Mouse (Mus musculus) naive thymus-derived CD4-positive, alpha-beta T cell, adult 2 months (primary cell): Measurements from ENCODE around the gene Actl11.
A peak's percentile ranks its signal among the peaks of the same experiment; 100 is the strongest.

ENCODE experiments used
- DNase-seq: peaks from one replicate; pipeline ENCODE4 v3.0.0-alpha.2; 2011; ENCODE audit warnings: low read depth

The Actl11 gene

DNA sequence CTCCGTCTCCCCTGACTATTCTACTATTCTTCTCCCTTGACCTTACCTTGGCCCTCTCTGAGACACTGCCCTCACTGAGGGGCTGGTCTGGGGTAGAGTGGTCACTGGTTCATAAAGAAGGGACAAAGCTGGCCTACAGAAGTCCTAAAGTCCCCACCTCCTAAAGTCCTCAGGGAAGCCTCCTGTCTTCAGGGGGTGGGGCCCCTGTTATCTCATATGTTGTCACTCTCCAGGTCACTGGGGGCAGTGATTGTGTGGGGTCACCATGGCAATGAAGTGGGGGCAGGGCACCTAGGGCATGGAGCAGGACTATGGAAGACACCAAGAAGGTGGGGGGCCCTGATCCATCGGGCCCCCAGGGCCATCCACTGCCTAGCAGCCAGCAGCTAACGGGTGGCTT, at the start of gene Actl11:
Gene Actl11 (plus strand): TSS at position 301 of the 400 bp plus-strand sequence.
- no peak for DNase-seq

DNA sequence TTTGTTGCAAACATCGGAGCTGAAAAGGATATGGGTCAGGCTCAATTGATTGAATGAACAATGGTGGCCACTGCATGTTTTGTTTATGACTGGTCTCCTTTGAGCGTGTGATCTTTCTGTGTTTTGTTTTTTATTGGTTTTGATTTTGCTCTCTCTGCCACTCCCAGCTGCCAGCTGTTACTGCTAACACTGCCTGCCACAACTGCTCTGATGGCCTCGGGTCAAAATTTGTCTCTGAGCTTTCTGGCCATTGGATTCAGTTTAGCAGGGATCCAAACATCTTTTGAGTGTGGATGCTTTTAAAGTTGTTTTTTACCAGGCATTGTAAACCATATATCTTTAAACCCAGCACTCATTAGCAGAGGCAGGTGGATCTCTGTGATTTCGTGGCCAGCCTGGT, 47.9 kb upstream of the Actl11 start:
- no peak for DNase-seq

DNA sequence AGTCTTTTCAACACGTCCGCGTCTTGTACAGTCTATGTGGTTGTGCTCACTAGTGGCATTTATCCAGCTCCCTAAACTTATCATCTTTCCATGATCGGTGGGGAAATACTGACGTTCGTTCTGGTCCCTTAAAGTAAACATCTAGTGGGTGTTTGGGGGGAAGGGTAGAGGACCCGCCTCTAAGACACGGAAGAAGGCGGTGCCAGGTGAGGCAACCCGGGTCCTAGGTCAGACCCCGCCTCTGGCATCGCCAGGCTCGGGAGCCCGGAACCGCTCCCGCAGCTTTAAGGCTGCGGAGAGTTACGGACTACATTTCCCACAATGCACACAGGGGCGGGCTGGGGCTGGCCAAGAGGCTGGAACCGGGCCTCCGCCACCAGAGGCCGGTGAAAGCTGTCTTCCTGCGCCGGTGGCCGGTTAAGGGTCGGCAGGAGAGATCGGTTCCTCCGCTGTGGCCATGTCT, 40.4 kb upstream of the Actl11 start, which contains the start of gene Mon1a:
Gene Mon1a (plus strand): TSS at position 348 of the 463 bp plus-strand sequence.
- DNase-seq, result peak; percentile 93

DNA sequence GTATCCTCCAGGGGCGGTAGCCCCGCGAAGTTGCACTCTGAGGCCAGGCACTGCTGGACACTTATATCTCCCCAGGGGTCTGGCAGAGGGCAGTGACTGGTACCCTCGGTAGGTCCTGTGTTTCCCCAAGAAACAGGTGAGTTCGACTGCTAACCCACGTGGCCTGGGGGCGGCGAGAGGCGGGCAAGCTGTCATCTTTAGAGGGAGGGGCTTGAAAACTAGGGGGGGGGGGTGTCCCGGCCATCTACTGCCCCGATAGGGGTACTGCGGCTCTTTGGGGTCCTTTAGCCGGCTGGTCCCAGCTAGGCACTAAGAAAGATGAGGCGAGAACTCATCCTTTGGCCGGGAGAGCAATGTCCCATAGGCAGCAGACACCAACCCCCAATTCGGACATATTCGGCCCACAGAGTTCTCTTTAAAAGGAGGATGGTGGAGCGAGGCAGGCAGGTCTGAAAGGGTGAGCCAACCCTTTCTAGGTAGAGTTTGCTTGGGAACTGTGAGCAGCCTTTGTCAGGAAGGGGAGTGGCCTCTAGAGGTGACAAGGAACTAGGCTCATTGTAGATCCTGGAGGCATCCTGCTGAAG, 39.9 kb upstream of the Actl11 start:
- DNase-seq, result peak; percentile 74

DNA sequence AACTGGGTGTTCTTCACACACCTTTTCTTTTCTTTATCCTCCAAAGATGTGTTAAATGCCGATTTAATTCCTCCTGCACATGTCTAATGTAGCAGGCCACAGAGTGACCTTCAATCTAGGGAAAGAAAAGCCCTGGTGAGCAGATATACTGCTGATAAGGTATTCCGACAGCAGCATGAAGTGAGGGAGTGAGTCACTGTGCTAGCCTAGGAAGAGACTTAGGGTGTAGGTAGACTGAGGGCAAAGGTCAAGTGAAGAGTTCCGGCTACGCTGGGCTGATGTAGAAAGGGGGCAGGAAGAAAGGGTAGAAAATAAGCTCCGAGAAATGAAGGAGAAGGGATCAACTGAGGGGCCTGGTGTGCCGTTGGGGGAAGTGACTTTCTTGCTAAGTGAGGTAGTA, 38.0 kb upstream of the Actl11 start:
- DNase-seq, result no peak

DNA sequence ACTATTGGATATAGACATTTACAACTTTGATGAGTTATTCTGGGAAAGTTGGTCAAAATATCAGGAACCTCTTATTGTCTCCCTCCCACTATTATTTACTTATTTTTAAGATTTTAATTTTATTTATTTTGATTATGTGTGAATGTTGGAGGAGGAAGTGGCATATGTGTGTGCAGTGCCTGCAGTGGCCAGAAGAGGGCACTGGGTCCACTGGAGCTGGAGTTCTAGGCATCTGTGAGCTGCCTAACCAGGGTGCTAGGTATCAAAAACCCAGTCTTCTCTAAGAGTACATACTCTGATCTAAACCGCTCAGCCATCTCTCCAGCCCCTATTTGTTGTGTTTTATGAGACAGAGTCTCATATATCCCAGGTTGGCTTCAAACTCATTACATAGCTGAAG, 37.2 kb upstream of the Actl11 start:
- peak; percentile 52 for DNase-seq

DNA sequence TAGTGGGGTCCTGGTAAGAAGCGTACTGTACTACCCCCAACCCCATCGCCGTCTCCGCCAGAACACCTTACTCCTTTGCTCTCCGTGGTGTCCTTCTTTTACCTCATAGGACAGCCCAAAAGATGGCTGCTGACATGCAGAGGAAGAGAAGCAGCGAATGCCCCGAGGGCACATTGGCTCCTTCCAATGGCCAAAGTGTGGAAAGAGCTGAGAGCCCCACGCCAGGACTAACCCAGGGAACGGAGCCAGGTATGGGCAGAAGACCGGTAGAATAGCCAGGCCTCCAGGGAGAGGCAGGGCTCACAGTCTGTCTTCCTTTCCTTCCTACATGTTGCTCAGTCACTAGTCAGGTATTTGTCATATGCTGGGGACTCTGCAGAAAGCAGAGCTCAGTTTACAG, 29.7 kb upstream of the Actl11 start:
- DNase-seq, result no peak

DNA sequence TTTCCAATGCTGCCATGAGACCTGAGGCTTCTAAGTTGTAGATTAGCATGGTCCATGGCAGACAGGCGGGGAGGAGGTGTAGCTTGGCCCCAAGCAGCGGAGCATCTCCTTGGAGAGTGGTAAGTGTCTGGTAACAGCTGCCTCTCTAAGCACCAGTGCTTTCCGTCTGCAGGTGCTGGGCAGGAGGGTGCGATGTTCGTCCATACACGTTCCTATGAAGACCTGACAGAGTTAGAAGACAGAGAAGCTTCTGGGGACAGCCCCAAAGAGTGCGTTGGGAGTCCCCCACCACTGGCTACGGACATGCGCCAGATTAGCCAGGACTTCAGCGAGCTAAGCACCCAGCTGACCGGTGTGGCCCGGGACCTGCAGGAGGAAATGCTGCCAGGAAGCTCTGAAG, 28.4 kb upstream of the Actl11 start:
- DNase-seq, result no peak

DNA sequence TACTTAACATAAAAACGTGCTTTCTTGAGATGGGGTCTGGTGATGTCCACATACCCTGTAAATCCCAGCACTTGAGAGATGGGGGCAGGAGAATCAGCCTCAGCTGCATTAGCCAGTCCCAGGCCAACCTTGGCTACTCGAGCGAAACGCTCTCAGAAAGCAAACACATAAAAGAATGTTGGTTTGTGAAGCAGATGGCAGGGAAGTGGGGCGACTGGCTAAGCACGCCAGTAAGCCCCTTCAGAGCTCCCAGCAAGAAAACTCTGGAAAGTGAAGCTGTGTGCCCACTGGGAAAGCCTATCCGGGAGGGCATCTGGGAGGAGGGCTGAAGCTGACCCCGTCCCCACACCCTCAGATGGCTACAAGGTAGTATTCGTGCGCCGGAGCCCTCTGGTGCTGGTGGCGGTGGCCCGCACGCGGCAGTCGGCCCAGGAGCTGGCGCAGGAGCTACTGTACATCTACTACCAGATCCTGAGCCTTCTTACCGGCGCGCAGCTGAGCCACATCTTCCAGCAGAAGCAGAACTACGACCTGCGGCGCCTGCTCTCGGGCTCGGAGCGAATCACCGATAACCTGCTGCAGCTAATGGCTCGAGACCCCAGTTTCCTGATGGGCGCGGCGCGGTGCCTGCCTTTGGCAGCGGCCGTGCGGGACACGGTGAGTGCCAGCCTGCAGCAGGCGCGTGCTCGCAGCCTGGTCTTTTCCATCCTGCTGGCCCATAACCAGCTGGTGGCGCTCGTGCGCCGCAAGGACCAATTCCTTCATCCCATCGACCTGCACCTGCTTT, 27.2 kb upstream of the Actl11 start:
- peak; percentile 19 for DNase-seq

DNA sequence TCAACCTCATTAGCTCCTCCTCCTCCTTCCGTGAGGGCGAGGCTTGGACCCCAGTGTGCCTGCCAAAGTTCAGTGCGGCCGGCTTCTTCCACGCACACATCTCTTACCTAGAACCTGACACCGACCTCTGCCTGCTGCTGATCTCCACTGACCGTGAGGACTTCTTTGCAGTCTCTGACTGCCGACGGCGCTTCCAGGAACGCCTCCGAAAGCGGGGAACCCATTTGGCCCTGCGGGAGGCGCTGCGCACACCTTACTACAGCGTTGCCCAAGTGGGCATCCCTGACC, 26.7 kb upstream of the Actl11 start:
- DNase-seq, result no peak

DNA sequence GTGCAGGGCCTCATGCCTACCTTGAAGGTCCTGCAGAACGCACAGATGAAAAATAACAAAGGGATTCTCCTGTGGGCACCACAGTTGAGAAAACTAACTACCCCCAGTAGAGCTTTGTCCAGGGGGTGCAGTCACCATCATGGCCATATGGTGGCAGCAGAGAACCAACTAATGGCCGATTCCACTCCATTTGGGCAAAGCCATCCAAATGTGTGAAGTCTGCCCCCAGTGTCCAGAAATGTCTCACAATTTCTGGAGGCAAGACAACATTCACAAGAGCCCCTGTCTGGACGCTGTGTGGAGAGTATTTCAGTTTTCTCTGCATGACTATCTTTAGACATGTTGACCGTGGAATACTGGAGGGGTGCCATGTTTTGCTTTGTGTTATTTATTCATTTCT, 23.5 kb upstream of the Actl11 start:
- peak; percentile 91 for DNase-seq

DNA sequence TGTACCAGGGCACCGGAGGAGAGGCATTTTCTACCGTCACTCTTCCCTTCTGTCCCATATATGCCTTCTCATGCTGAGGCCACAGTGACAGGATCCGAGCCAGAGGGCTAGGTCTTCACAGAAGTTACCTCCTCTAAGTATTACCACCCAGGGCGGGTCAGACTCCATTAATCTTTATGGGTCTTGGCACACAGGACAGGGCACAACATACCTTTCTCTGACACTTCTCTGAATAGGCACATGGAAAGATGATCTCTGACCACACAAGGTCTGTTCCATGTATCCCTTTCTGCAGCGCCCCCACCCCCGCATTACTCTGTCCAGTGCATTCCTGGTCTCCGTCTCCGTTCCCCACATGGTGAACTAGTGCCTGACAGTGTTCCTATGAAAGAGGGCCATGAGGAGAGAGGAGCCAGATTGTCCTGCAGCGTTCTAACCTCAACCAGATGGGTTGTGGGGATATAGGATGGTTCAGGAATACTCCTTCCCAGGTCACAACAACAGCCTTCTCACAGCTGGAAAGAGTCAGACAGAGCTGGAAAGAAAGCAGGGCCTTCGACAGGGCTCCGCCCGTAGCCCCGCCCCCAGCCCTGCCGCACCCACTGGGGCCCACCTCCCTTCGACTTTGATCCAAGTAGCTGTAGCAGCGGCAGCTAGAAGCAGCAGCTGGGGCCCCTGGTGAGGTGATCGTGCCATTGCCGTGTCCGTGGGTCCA, 21.9 kb upstream of the Actl11 start, which contains the start of gene Mst1r:
Gene Mst1r (plus strand): TSS at position 622 of the 715 bp plus-strand sequence.
- peak; percentile 39 for DNase-seq

DNA sequence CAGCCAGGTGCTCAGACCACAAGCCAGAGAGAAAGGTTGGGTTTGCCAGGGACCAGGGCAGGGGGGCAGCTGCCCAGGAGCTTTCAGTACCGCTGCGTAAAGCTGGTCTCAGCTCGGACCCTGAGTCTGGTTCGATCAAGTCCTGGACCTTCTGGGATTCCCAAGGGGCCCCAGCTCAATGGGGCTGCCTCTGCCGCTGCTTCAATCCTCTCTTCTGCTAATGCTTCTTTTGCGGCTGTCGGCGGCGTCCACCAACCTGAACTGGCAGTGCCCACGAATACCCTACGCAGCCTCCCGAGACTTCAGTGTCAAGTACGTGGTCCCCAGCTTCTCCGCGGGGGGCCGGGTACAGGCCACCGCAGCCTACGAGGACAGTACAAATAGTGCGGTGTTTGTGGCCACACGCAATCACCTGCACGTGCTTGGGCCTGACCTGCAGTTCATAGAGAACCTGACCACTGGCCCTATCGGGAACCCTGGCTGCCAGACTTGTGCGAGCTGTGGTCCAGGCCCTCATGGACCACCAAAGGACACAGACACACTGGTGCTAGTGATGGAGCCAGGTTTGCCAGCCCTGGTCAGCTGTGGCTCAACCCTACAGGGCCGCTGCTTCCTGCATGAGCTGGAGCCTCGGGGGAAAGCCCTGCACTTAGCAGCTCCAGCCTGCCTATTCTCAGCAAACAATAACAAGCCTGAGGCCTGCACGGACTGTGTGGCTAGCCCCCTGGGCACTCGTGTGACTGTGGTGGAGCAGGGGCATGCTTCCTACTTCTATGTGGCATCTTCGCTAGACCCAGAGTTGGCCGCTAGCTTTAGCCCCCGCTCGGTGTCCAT, 21.1 kb upstream of the Actl11 start:
- no peak for DNase-seq

DNA sequence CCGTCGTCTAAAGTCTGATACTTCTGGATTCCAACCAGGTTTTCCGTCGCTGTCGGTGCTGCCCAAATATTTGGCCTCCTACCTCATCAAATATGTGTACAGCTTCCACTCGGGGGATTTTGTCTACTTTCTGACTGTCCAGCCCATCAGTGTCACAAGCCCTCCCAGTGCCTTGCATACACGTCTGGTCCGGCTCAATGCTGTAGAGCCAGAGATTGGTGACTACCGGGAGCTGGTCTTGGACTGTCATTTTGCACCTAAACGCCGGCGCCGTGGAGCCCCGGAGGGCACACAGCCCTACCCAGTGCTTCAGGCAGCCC, 20.5 kb upstream of the Actl11 start:
- no peak for DNase-seq

DNA sequence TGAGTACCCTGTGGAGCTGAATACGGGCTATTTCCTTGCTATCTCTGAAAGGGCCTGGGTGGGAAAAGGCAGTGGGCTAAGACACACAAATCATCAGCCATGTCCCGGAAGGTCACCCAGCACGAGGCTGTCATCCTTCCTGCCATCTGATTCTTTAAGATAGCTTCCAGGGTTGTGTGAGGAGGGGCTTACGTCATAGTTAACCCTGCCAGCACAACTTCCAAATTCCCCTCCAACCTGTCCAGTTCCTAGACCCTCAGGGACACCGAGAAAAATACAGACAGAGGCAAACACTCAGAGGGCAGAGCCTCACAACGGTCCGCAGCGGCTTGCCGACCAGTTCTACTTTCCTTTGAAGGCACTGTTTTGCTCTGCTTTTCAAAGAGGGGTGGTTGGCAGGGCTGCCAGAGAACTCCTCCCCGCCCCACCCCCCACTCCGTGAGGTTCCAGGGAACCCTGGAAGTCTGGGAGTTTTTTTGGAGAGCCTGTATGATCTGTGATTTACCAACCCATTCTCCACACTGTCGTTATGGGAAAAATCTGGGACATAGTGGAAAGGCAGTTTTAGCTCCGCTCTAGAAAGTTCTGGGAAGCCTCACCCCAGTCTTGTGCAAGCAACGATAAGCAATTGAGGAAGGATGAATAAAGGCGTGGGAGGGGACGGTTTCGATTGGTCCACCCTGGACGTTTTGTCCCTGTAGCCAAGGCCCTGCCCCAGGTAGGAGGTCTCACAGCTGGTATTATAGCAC, 19.7 kb upstream of the Actl11 start:
- no peak for DNase-seq

DNA sequence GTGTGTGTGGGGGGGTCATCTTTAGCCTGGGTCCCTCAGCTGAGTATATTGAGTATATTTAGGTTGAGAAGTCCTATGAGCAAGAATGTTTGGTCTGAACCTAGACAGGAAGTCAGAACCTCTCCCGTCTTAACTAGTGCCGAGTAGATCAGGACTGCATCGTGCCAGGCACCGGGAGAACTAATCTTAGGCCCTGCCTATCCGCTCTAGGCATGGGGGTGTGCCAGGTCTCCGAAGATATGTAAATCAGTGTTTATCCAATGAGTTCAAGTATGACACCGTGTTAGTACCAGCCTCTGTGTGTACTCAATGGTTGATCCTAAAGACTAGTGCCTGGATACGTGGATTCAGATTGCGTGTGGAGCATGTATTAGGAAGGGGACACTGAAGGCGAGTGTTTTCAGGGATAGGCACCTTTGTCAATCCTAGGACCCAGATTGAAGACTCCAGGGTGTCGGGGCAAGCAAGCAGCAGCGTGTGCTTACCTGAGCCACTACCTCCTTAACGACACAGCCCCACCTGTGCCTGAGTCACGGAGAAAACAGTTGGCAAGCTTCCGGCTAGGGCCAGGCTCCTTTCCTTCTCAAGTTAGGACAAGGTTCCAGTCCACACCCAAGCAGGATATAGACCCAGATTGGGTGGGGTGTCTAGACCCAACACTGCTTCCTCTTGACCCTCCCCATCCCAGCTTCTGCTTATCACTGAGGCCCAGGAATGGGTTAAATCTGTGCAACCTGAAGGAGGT, 18.1 kb upstream of the Actl11 start:
- no peak for DNase-seq

DNA sequence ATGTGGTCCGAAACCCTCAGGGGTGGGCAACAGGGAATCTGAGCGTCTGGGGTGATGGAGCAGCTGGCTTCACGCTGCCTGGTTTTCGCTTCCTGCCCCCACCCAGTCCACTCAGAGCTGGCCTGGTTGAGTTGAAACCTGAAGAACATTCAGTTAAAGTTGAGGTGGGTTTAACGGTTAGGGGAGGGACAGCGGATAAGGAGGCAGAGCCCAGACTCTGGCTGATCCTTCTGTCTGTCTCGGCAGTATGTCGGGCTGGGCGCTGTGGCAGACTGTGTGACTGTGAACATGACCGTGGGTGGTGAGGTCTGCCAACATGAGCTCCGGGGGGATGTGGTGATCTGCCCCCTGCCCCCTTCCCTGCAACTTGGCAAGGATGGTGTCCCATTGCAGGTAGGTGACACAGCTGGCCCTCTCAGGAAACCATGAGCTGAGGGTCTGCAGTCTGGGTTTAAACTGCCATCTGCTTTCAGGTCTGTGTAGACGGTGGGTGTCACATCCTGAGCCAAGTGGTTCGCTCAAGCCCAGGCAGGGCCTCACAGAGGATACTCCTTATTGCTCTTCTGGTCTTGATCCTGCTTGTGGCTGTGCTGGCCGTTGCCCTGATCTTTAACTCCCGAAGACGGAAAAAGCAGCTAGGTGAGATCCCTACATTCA, 13.4 kb upstream of the Actl11 start:
- DNase-seq, result no peak

DNA sequence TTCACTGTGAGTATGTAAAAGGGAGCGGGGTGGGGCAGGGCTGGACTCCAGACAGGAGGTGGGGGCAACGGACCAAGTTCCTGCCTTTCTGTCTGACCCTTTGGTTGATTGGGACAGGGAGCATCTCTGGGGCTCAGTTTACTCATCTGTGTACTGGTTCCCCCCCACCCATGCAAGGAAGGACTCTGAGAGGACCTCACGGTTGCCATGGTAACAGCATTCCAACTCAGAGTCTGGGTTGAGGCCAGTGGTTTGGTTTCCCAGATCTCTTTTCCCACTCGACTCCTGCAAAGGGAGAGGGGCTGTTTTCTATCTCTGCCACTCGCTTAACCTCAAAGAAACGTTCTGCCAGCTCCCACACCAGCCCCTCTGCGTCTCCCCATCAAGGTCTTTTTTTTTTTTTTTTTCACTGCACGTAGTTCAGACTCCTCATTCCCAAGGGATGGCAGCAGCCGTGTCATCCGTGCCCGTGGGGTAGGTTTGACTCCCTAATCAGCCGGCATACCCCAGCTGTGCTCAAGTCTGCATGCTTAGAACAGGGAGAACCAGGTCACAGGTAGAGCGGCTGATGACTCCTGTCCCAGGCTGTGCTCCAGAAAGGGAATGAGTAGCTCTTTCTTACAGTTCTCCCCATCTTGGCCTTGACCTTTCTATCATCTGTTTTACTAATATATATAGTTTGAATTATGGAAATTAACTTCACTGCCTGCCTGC, 10.2 kb upstream of the Actl11 start:
- no peak for DNase-seq

DNA sequence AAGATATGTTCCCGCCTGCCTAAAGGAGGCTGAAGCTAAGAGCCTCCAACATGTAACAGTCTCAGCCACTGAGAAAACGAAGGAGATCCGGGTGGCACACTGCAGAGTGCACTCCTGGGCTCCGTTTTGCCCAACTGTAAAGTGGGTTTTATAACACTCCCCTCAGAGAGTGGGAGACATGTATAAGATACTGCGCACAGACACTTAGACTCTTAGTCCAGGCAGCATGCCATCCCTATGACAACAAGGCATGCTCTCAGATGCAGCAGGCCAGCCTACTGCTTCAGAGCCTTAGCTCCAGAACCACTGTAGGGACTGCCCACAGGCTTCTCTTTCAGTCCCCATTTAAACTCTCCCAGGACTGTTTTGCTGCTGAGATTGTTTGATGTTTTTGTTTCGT, 9.4 kb upstream of the Actl11 start:
- DNase-seq, result no peak

DNA sequence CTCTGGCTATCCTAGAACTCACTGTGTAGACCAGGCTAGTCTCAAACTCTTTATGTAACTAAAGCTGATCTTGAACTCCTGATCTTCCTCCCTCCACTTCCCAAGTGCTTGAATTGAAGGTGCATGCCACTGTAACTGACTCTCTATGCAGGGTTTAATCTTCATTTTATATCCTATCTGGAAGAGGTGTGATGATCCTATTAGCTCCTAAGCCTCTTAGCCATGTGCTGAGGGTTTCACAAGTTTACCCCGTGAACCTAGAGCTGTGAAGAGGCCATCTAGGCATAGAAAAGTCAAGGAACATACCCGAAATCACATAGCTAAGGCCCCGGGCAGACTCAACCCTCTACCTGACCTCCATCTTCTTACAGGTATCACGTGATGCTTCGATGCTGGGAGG, 8.8 kb upstream of the Actl11 start:
- no peak for DNase-seq
